Mouse (Mus musculus): ENCODE data around the gene Gp5.

The Gp5 gene

GRCm38 (mm10) chr16:30278406-30278805 is 32.2 kb downstream of the Gp5 start:
- no peak for DNase-seq

DNA sequence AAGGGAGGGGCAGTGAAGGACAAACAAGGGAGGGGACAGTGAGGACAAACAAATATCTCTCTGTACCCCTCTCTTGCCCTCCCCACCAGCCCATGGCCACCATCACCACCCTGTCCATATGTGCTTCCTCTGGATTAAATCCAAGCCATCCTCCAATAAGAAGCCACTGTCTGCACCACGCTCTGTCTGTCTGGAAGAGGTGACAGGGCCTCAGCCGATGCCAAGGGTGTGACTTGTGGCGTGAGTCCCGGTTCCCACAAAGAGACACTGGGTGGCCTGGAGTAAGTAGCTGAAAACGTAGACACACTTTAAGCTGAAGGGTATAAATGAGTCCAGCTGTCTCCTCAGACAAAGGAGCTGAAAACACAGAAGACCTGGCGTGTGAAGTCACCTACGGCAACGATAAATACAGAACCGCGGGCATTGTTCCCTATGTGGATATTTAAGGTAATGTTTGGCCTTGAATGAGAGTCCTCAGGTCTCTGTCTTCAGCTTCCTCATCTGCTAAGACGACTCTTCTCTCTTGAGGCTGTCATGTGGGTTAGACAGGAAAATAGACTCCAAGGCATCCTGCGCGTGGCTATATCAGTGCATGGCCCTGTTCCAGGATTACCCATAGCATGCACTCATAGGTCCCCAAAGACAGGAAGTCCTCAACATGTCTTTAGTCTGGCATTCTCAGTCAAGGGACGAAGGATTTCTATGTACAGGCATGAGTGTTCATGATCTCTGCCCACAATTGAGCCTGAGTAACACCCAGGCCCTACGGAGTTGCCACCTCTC is 34.8 kb downstream of the Gp5 start:
- no peak for DNase-seq

- no peak for DNase-seq
Measured at GRCm38 (mm10) chr16:30273065-30273464, 37.5 kb downstream of the Gp5 start.

- no peak for DNase-seq
Measured at GRCm38 (mm10) chr16:30271941-30272595, 38.5 kb downstream of the Gp5 start.

DNA sequence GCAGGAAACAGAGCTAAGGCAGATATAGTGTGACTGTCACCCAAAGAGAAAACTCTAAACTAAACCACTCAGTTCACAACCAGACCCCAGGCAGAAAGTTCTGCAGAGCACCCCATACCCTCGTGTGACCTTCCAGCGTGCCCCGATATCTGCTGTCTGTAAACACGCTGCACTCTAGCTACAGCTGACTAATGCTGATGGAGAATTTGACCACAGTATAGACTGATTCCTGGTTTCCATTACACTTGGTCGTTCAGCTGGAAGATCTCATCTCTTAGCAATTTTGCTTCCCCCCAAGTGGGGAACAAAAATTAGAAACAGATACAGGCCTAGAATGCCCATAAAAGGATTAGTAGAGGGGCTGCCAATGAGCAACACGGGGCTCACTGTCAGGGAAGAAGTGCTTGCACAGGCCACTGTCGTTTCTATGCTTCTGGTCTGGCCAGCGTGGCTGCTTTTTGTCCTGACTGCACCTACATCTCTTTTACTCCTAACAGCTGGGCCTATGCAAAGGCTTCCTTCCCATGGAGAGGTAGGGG is 39.3 kb downstream of the Gp5 start:
- no peak for DNase-seq

DNA sequence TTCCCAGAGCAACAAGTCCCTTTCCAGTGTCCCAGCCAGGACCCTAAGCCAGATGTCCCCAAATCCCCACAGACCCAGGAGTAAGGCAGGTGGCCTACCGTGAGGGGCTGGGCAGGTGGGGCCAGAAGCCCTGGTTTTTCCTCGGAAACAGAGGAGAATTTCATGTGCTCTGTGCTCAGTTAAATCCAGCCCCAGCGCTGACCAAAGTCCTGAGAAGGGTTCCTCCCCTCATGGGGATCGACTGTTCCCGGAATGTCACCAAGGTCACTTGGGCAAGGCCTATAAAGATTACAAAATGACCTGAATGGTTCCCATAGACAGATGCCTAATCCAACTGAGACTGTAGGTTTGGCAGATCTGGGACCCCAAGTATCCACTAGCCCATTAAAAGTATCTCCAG is 43.2 kb downstream of the Gp5 start, which contains the start of gene Cpn2:
Cpn2 (minus strand) TSS at position 141 of the 400 bp plus-strand sequence.
- DNase-seq: no peak

- no peak for DNase-seq
Measured at GRCm38 (mm10) chr16:30266561-30266960, 44.0 kb downstream of the Gp5 start.

- DNase-seq: no peak
Measured at GRCm38 (mm10) chr16:30265611-30266010, 45.0 kb downstream of the Gp5 start.

DNA sequence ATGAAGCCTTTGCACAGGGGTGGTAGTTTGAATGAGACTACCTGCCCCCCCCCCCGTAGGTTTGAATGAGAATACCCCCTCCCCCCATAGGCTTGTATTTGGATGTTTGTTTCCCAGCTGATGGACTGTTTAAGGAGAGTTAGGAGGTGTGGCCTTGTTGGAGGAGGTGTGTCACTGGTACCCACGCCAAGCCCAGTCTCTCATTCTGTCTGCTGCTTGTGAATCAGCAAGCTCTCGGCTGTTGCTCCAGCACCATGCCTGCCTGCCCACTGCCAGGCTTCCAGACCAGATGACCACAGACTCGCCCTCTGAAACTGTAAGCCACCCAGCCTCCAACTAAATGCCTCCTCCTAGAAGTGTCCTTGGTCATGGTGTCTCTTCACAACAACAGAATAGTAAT is 47.4 kb downstream of the Gp5 start:
- DNase-seq: no peak

- DNase-seq: peak; percentile 68 to 91
Measured at GRCm38 (mm10) chr16:30262664-30263063, 47.9 kb downstream of the Gp5 start.

DNA sequence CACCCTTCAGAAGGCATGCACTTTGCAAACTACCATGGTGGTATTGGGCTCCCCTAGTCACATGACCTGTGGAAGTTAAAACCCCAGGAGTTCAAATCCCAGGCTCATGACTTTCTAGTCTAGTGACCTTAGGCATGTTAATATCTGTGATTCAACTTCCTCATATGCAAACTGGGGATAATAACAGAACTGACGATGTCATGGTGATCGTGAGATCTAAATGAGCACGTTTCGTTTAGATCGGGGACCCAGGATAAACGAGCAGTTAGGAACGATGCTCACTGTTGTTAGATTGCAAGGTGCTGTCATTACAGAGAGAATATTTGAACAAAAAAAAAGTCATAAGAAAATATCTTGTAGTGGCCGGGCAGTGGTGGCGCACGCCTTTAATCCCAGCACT is 48.4 kb downstream of the Gp5 start:
- no peak for DNase-seq

GRCm38 (mm10) chr16:30261341-30261740 is 49.2 kb downstream of the Gp5 start:
- no peak for DNase-seq

DNA sequence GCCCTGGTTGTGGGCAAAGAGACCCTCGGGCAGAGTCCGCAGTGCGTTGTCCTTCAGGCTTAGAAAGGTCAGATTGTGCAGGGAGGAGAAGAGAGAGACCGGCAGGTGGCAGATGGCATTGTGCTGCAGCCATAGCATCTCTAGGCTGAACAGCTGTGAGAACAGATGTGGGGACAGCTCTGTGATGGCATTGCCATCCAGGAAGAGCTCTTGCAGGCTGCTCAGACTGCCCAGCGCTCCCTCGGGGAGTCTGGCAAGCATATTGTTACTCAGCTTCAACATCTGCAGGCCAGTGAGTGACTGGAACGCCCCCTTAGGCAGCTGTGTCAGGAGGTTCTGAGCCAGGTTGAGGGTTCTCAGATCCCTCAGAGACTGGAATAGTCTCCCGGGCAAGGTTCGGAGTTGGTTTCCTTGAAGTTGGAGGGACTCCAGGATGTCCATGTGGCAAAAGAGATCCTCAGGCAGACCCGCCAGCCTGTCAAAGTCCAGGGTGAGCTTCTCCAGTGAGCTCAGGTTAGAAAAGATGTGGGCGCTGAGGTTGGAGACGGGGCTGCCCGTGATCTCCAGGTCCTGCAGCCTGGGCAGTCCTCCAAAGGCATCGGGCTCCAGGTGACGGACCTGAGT is 50.5 kb downstream of the Gp5 start:
- DNase-seq: peak; percentile 67 to 68

DNA sequence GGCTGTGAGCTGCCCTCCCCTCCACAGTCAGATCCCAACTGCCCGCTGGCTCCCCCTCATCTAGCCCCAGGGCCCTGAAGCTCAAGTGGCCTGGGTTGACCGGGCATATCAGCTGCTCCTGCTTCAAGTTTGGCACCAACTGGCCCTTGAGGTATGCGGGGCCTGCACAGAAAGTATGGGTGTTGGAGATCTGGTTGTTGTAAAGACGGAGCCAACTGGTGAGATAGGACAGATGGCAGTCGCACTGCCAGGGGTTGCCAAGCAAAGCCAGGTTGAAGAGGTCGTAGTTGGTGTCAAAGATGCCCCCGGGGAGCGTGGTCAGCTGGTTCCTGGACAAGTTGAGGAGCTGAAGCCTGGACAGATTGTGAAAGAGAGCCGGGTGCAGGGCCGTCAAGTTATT is 51.1 kb downstream of the Gp5 start:
- no peak for DNase-seq

- no peak for DNase-seq
Measured at GRCm38 (mm10) chr16:30258441-30258840, 52.1 kb downstream of the Gp5 start.

GRCm38 (mm10) chr16:30257718-30258117 is 52.9 kb downstream of the Gp5 start:
- DNase-seq: no peak
